Mouse (Mus musculus): ENCODE measurements around the gene Sult1a1. TPM values are rescaled to one million over a fixed set of nuclear protein-coding genes. Genes with fewer than 3 reads are reported as not detected.
A peak's percentile ranks its signal among the peaks of the same experiment; 100 is the strongest.

The Sult1a1 gene
- total RNA-seq, 2 experiments from 2014 or later, result 8.1 to 12.9 TPM

DNA sequence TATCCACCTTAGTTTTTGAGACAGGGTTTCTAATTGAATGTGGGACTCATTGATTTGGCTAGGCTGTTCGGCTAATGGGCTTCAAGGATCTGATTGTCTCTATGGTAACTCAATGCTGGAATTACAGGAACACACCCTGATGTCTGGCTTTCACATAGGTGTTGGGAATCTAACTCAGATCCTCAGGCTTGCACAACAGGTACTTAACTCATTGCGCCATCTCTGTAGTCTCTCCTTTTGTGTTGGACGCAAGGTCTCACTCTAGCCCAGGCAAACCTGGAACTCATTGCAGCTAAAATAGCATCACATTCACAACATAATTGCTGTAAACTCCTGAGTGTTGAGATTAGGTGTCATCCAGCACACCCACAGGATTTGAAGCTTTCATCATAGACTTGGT is 6.1 kb downstream of the Sult1a1 start:
- DNase-seq (ENCODE audit: low spot score in 2 of 2), result no peak

DNA sequence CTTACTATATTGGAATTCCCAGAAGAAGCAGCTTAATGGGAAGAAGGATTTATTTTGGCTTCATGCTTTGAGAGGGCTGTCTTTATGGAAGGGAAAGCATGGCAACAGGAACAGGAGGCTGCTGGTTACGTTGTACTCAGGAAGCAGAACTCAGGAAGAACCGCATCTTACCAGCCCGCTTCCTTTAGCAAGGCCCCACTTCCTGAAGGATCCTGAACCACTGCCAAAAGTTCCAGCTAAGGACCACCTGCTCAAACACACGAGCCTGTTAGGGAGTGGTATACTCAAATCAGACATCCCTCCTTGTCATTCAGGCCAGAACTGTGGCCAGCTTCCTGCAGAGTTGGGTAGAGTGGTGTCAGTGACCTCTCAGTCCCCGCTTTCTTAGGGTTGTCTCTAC is 7.8 kb downstream of the Sult1a1 start:
- no peak for DNase-seq (ENCODE audit: low spot score in 2 of 2)

DNA sequence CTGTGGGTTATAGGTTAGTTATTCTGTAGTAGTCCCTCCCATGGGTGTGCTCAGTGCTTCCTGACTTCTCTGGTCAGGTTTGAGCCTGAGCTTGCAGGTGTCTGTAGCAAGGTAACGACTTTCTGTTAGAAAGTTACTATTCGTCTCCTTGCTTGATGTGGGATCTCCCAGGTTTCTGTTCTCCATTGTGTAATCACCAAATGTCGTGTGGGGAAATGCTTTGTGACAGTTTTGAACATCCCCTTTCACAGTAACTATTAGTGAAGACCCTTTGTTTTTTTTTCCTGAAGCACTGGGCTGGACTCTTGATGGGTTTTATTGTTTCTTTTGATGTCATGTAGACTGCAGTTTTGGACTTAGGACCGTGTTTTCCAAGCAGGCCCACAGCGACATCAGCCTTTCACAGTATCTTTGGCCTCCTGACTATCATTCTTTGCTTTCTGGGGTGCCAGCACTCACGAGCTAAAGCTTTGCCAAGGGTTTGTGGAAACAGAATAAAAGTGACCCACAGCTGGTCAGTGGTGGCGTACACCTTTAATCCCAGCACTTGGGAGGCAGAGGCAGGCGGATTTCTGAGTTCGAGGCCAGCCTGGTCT is 8.6 kb downstream of the Sult1a1 start:
- no peak for DNase-seq (ENCODE audit: low spot score in 2 of 2)

DNA sequence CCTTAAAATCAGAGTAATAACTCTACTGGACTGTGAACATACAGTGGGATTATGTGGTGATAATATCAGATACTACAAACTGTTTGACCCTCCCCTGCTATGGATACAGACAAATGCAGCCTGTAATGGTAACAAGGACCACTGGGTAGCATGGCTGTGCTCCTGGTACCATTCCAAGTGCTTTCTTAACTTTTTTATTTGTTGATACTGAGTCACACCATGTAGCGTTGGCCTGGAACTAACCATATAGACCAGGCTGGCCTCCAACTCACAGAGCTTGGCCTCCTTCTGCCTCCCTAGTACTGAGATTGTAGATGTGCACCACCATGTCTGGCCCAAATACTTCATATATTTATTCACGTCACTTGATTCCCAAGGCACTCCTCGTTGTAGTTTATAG is 11.0 kb downstream of the Sult1a1 start:
- no peak for DNase-seq (ENCODE audit: low spot score in 2 of 2)

DNA sequence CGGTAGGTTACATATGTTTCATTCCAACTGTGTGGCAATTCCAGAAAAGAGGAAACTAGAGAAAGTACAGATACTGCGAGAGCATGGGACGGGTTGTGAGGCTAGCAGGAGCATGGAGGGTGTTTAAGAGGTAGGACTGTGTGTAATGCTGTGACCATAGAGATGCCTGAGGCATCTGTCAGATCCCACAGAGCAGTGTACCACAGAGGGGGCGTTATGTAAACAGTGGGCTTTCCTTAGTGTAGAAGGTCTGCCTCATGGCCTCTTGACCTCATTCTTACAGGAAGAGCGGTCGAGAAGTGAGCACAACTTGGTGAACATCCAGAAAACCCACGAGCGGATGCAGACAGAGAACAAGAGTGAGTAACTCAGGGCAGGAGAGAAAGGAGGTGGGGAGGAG is 12.6 kb downstream of the Sult1a1 start:
- no peak for DNase-seq (ENCODE audit: low spot score in 2 of 2)

DNA sequence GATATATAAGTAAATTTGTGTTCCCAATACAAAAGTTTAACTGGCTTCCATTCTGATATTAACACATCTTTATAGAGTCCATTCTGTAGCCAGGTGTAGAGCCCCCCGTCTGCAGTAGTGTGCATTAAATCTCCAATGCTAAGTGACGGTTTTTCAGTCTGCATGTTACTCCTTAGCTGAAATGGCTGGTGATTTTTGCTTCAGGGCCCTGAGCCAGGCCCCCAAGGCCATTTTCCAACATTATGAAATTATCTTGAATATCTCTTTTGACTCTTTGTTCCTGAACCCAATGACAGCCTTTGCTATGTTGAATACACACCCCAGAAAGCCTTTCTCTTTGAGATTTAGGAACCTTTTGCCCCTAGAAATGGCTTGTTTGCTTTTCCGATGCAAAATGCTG is 16.5 kb downstream of the Sult1a1 start:
- no peak for DNase-seq (ENCODE audit: low spot score in 2 of 2)

DNA sequence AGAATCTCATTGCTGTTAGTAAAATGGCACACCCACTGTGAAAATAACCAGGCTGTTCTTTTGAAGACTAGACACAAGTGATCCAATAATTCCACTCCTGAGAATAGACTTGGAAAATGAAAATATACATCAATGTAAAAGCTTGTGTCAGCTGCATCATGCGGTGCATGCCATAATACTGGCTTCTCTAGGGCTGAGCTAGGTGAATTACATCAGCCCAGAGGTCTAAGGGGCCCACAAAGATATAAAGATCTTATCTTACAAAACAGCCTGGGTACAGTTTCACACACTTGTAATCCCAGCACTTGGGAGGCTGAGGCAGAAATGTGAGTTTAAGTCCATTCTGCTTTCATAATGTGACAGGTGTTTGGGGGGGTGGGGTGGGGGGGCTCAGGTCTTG is 18.7 kb downstream of the Sult1a1 start:
- no peak for DNase-seq (ENCODE audit: low spot score in 2 of 2)

DNA sequence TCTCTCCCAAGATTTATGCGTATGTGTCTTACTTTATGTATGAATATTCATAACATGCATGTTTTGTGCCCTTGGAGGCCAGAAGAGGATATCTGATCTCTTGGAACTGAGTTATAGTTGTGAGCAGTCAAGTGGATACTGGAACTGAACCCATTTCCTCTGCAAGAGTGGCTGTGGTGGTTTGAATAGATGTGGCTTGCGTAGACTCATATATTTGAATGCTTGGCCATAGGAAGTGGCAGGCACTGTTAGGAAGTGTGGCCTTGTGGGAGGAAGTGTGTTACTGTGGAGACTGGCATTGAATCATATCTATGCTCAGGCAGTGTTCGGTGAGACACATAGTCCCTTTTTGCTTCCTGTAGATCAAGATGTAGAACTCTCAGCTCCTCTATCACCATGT is 20.5 kb downstream of the Sult1a1 start:
- no peak for DNase-seq (ENCODE audit: low spot score in 2 of 2)

DNA sequence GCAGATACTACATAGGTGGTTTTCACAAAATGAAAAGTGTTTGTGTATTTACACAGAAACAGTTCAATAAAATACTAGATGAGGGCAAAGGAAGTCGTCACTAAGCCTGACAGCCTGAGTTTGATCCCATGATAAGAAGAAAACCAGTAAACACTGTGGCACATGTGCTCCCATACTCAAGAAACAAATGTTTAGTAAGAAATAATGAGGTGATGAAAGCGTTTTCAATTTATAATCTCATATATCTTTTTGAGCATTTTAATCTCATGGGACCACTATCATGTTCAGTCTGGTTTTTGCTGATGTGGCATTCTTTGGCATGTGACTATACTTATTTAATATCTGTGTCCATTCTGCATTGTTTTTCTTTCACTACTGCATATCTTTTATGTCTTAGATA is 22.2 kb downstream of the Sult1a1 start:
- no peak for DNase-seq (ENCODE audit: low spot score in 2 of 2)

- DNase-seq (ENCODE audit: low spot score in 2 of 2), result no peak
Observed at GRCm38 (mm10) chr7:126650852-126651251, 25.4 kb downstream of the Sult1a1 start.

DNA sequence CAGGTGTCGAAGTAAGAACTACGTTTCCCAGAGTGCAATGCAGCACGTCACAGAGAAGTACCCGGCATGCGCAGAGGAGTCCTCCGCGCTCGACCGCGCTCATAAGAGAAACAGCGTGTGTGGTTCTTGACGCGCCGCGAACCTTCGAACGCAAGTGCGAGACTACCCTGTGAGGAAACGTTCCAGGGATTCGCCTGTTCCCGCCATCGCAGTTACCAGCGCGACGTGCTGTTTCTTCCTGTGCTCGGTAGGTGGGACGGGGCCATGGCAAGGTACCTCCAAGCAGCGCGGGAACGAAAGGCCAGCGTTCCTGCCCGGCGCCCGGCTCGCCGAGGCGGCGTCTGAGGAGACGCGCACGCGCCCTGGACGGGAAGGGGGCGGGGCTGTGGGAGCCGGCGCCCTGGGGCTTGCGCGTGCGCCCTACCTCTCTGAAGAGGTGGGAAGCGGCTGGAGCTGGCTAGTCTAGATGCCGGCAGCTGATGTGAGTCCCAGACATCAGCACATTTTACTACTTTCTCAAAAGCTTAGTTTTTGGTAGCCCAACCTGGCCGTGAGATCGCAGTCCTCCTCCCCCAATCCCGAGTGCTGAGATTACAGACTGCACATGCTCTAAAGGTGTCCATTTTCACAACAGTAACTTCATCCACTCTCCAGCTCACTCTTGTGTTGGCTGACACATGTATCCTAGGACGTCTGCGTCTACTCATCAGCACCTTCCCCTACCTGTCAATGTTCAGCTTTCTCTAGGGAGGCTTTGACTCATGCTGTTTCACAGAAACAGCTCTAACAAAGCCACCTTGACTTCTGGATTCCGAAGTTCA is 26.8 kb downstream of the Sult1a1 start, which contains the start of gene Sgf29:
TSS of gene Sgf29 (plus strand) at position 79 of the 821 bp plus-strand sequence.
- DNase-seq (ENCODE audit: low spot score in 2 of 2), result peak; percentile 94 to 95

GRCm38 (mm10) chr7:126648486-126648885 is 27.7 kb downstream of the Sult1a1 start:
- DNase-seq (ENCODE audit: low spot score in 2 of 2), result no peak

DNA sequence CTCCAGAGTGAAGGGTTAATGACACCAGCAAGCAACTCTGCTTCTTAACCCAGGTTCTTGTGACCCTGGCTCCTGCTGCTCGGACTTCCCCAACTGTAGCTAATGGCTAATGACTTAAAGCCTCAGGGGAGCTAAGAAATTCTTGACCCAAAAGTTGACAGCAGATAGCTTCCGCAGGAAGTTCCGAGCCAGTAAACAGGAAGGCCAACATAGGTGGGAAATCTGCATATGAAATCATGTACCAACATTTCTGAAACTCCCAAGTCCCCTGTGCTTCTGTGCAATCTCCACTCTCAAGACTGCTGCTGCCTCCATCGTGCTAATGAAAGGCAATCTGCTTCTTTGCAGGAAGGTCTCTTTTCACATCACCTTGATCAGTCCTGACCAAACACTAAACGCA is 30.5 kb downstream of the Sult1a1 start:
- no peak for DNase-seq (ENCODE audit: low spot score in 2 of 2)

- DNase-seq (ENCODE audit: low spot score in 2 of 2), result no peak
Observed at GRCm38 (mm10) chr7:126644914-126645313, 31.3 kb downstream of the Sult1a1 start.

GRCm38 (mm10) chr7:126644345-126644744 is 31.9 kb downstream of the Sult1a1 start:
- DNase-seq (ENCODE audit: low spot score in 2 of 2), result no peak

GRCm38 (mm10) chr7:126643244-126643617 is 33.0 kb downstream of the Sult1a1 start:
- DNase-seq (ENCODE audit: low spot score in 2 of 2), result peak in 1 of 2 experiments; percentile 36

DNA sequence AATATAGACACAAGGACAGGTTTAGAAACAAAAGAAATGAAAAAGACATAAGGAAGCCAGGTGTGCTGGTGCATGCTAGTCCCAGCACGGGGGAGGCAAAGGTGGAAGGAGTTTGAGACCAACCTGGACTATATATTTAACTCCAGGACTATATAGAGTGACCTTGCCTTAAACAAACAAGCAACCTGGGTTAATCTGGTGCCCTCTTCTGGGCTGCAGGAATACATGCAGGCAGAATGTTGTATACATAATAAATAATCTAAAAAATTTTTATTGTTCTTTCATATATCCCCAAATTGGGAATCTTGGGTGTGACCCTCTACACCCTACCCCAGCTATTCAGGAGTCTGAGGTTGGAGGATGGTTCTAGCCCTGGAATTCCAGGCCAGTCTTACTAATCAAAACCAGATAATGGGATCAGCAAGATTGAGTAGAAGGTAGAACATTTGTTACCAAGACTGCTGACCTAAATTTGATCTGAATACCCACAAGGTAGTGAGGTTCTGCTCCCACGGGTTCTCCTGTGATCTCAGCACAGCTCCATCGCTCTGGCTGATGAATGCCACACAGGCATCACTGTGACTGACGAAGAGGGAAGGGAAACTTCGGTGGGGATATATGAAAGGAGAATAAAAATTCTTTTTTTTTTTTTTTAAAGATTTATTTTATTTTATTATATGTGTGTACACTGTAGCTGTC is 33.5 kb downstream of the Sult1a1 start:
- no peak for DNase-seq (ENCODE audit: low spot score in 2 of 2)

- peak; percentile 16 to 33 for DNase-seq (ENCODE audit: low spot score in 2 of 2)
Observed at GRCm38 (mm10) chr7:126636733-126637520, 39.3 kb downstream of the Sult1a1 start.

DNA sequence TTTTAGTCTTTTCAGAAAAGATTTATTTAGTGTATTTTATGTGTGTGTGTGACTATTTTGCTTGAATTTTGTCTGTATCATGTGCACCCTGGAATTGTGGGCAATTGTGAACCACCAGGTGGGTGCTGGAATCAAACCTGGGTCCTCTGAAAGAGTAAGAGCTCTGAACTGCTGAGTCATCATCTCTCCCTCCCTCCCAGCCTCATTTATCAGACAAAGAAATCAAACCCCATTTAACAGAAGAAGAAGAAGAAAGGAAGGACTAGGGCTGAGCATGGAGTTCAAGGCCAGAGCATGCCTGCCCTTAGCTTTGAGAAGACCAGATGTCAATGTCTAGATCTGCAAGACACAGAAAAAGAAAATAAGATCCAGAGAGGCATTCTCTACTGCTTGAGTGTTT is 40.9 kb downstream of the Sult1a1 start:
- no peak for DNase-seq (ENCODE audit: low spot score in 2 of 2)

DNA sequence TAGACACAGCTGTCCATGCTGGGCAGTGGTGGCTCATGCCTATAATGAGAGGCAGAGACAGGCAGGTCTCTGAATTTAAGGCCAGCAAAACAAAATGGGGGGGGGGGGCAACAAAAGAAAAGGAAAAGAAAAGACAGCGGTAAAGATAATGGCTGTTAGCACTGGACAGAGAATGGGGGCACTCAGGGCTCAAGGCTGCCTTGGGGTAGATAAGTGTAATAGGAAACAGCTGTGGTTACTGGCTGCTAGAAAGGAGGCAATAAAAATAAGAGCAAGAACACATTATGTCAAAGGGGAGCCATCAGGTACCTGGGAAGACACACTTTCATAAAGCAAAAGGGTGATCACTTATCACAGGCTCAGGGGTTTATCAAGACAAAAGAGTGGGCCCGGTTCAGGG is 43.8 kb downstream of the Sult1a1 start:
- no peak for DNase-seq (ENCODE audit: low spot score in 2 of 2)

DNA sequence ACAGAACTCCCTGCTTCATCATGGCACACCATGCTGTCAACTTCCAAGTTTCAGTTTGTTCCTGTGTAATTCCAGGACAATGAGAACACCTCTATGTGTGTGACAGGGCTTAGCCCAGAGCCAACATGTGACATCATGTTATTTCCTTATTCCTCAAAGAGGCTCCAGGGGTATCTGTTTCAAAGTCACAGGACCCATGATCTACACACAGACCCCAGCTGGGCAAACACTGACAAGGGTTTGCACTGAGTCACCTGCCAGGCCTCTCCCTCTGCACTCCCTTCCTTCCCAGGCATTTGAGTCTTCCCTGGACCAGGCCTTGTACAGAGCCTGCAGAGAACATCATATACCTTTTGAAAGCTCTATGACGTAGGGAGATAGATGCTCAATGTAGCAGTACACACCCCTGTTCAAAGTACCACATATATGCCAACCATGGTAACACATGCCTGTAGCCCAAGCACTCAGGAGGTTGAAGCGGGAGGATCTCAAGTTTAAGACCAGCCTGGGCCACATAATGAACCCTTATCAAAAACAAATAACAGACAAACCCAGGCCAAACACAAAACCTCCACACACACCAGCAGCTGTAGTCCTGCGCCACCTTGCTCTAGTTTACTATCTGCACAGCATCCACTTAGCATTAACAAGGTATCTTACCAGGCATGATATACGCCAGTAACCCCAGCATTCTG is 45.3 kb downstream of the Sult1a1 start, which contains the start of gene Nupr1:
TSS of gene Nupr1 (minus strand) at position 38 of the 695 bp plus-strand sequence.
- DNase-seq (ENCODE audit: low spot score in 2 of 2), result no peak
